Mouse (Mus musculus): ENCODE data around the gene Dnah17. TPM values are rescaled to one million over a fixed set of nuclear protein-coding genes. Genes with fewer than 3 reads are reported as not detected.

Dnah17 gene
- polyA plus RNA-seq, 1 experiment from 2014 or later, result 0.29 TPM

DNA sequence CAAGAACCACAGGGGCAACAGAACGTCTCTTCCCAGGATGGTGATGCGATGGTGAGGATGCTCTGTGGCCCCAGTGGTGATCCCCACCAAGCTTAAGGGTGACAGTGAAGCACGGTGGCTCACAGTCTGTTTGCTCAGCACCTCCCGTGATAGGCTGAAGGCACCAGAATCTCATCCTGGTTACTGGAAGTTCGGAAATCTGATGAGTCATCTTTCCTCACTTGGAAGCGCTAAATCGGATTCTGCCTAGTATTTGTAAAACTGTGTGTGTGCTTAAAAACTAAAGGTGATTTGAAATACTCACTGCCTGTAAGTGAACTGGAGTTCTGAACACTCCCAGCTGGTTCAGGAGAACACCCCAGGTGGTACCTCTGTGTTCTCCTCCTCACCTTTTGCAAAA, 146.7 kb downstream of the Dnah17 start:
- WGBS, result 55% methylated on average over 7 of the region's 7 CpGs
- H3K4me1 ChIP-seq (ENCODE audit: control insufficient read depth, insufficient read depth, low read length), result peaks cover 7% of the 10 kb centered on the region

DNA sequence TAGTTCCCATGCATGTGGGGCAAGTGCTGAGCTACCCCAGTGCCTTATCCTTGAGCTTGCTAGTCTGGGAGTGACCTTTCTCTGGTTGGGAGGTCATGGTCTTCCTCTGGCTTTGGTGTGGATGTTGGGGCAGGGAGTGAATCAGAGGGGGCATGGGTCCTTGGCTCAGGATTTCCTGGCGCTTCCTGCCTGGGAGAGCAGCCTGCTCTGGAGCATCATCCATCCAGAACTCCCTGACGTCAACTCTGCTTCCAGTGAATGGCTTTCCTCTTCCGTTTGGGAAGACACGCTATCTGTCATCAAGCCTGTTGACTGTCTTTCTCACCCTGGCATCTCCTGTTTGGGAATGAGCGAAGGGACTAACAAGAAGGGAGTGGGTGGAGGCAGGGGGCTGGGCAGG, 148.0 kb downstream of the Dnah17 start:
- no peaks in the 10 kb centered on the region for H3K9me3 ChIP-seq (ENCODE audit: control insufficient read depth, low read depth, low read length)
- ATAC-seq (ENCODE audit: insufficient number of reproducible peaks, insufficient read depth, low FRiP score, low read depth), result no peak
- H3K4me2 ChIP-seq (replicated peaks; ENCODE audit: low read depth, low read length), result no peak overlapping the region
- peaks cover 2% of the 10 kb centered on the region for H3K4me1 ChIP-seq (ENCODE audit: control insufficient read depth, insufficient read depth, low read length)
- H3K36me3 ChIP-seq (ENCODE audit: control insufficient read depth, insufficient read depth, low read length), result no peaks in the 10 kb centered on the region
- no peak overlapping the region for H3K4me3 ChIP-seq (ENCODE audit: low read depth, low read length)
- 58% methylated on average over 5 of the region's 5 CpGs for WGBS
- H3K9ac ChIP-seq (replicated peaks; ENCODE audit: low read depth, low read length), result no peak overlapping the region
- no peaks in the 10 kb centered on the region for H3K27me3 ChIP-seq (ENCODE audit: control insufficient read depth, insufficient read depth, low read length)
- no peak overlapping the region for H3K27ac ChIP-seq (ENCODE audit: low read length)

More for the DNA sequence above, 146.7 kb downstream of the Dnah17 start:
- Histone ChIP-seq H3K9ac (replicated peaks; ENCODE audit: low read depth, low read length) (no peak overlapping the region), H3K9me3 (ENCODE audit: control insufficient read depth, low read depth, low read length) (no peaks in the 10 kb centered on the region), H3K4me2 (replicated peaks; ENCODE audit: low read depth, low read length) (no peak overlapping the region), H3K36me3 (ENCODE audit: control insufficient read depth, insufficient read depth, low read length) (no peaks in the 10 kb centered on the region), H3K4me3 (ENCODE audit: low read depth, low read length) (no peak overlapping the region), H3K27me3 (ENCODE audit: control insufficient read depth, insufficient read depth, low read length) (no peaks in the 10 kb centered on the region), H3K27ac (ENCODE audit: low read length) (no peak overlapping the region)
- ATAC-seq (ENCODE audit: insufficient number of reproducible peaks, insufficient read depth, low FRiP score, low read depth), result no peak

DNA sequence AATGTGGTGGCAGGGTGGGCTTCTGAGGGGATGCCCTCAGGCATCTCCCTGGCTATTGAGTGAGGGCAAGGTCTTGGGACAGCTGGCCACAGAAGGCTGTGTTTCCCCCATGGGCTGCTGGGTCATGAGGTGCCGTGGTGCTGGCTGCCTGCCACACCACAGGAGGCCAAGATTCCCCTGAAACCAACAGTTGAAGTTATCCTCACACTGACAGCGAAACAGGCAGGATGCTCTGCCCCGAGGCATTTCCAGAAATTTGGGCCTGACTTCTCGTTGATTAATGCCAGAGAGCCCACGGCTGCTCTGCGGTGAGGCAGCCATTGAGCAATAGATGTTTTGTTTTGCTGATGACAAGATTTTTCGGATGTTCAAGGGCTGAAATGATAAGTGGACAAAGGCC, 151.0 kb downstream of the Dnah17 start:
- no peaks in the 10 kb centered on the region for H3K27me3 ChIP-seq (ENCODE audit: control insufficient read depth, insufficient read depth, low read length)
- no peak overlapping the region for H3K9ac ChIP-seq (replicated peaks; ENCODE audit: low read depth, low read length)
- H3K27ac ChIP-seq (ENCODE audit: low read length), result no peak overlapping the region
- no peaks in the 10 kb centered on the region for H3K9me3 ChIP-seq (ENCODE audit: control insufficient read depth, low read depth, low read length)
- no peak for ATAC-seq (ENCODE audit: insufficient number of reproducible peaks, insufficient read depth, low FRiP score, low read depth)
- no peak overlapping the region for H3K4me2 ChIP-seq (replicated peaks; ENCODE audit: low read depth, low read length)
- H3K4me3 ChIP-seq (ENCODE audit: low read depth, low read length), result no peak overlapping the region
- no peaks in the 10 kb centered on the region for H3K36me3 ChIP-seq (ENCODE audit: control insufficient read depth, insufficient read depth, low read length)
- peaks cover 19% of the 10 kb centered on the region for H3K4me1 ChIP-seq (ENCODE audit: control insufficient read depth, insufficient read depth, low read length)
- 62% methylated on average over 7 of the region's 7 CpGs for WGBS

DNA sequence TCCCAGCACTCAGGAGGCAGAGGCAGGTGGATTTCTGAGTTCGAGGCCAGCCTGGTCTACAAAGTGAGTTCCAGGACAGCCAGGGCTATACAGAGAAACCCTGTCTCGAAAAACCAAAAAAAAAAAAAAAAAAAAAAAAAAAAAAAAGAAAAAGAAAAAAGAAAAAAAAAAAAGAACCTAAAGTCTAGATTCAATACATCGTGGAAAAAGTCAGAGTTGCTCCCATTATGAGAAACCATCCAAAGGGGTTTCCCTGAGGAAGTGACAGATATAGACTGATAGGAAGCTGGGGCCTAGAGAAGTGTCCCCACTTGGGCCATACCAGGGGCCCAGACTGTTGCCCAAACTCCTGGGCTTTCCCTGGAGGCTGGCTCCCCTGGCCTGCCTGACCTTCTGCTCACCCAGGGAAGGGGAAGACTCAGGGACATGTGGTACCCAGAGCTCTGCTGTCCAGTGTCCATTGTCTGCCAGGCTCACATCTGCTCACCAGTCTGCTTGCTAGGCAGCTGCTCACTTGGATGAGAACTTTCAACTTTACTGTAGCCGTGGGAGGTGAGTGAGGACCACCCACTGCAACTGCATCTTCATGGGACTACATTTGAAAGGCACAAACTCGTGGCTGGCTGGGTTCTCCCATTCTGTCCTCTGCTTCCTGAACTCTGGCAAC, 152.6 kb downstream of the Dnah17 start:
- Histone ChIP-seq H3K36me3 (ENCODE audit: control insufficient read depth, insufficient read depth, low read length) (no peaks in the 10 kb centered on the region), H3K27ac (ENCODE audit: low read length) (no peak overlapping the region), H3K4me1 (ENCODE audit: control insufficient read depth, insufficient read depth, low read length) (peaks cover 21% of the 10 kb centered on the region), H3K4me3 (ENCODE audit: low read depth, low read length) (no peak overlapping the region), H3K9me3 (ENCODE audit: control insufficient read depth, low read depth, low read length) (no peaks in the 10 kb centered on the region), H3K27me3 (ENCODE audit: control insufficient read depth, insufficient read depth, low read length) (no peaks in the 10 kb centered on the region), H3K4me2 (replicated peaks; ENCODE audit: low read depth, low read length) (no peak overlapping the region), H3K9ac (replicated peaks; ENCODE audit: low read depth, low read length) (no peak overlapping the region)
- no peak for ATAC-seq (ENCODE audit: insufficient number of reproducible peaks, insufficient read depth, low FRiP score, low read depth)
- WGBS, result 67% methylated on average over 4 of the region's 5 CpGs

DNA sequence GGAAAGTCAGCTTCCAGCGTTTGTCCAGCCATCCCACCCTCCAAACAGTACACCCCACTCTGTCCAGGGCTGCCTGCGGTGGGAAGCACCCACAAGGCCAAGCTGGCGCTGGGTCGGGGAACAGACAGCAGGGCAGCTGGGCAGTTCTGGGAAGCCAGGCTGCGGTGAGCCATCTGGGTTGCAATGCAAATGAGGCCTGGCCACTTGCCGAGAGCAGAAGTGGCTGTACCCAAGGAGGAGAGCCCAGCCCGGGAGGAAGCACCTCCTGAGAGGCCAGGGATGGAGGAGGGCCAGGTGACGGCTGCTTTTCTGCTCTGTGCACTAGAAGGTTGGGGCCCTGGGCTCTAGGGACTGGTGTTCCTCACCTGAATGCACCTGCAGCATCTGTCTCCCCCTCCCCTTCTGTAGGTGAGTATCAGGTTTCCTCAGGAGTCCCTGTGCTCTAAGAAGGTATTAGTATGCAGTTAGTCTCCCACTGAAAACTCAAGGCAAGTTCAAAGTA, 154.3 kb downstream of the Dnah17 start:
- no peak overlapping the region for H3K4me2 ChIP-seq (replicated peaks; ENCODE audit: low read depth, low read length)
- 31% methylated on average over 8 of the region's 8 CpGs for WGBS
- H3K9ac ChIP-seq (replicated peaks; ENCODE audit: low read depth, low read length), result no peak overlapping the region
- H3K27me3 ChIP-seq (ENCODE audit: control insufficient read depth, insufficient read depth, low read length), result no peaks in the 10 kb centered on the region
- H3K36me3 ChIP-seq (ENCODE audit: control insufficient read depth, insufficient read depth, low read length), result no peaks in the 10 kb centered on the region
- H3K9me3 ChIP-seq (ENCODE audit: control insufficient read depth, low read depth, low read length), result no peaks in the 10 kb centered on the region
- no peak for ATAC-seq (ENCODE audit: insufficient number of reproducible peaks, insufficient read depth, low FRiP score, low read depth)
- peak overlapping the region; percentile 28; the same call in 1 of the 2 replicates for H3K27ac ChIP-seq (ENCODE audit: low read length)
- H3K4me1 ChIP-seq (ENCODE audit: control insufficient read depth, insufficient read depth, low read length), result peaks cover 21% of the 10 kb centered on the region
- no peak overlapping the region for H3K4me3 ChIP-seq (ENCODE audit: low read depth, low read length)

DNA sequence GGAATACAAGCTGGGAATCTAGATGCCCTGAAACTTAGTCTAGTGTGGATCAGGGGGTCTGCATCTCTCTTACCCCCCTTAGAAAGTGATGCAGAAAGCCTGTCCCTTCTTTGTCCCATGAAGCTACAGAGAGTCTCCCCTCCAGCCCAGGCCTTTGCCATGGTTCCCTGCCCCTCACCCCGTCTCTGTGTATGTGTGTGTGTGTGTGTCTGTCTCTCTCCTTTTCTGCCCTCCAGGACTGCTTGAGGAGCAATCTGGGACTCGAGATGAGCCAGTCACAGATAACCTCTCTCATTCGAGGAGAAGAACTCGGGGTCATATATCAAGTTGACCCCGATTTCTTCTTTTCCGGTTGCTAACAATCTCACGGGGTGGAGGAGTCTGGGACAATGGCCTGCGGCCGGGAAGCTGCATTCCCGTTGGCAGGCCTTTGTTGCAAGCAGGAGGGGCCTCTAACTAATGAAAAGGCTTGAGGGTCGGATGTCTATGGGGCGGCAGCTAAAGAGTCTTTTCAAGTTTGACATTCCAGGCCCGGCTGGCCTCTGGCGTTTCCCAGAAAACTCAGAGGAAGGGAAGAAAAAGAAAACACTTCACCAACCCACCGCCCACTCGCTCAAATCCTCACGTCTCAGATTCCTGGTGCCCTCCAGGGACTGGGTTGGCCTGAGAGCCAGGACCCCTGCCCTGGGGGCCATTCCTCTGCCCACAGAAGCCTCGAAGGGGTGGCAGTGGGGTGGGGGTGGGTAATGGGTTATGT, 155.0 kb downstream of the Dnah17 start:
- Histone ChIP-seq H3K36me3 (ENCODE audit: control insufficient read depth, insufficient read depth, low read length) (no peaks in the 10 kb centered on the region), H3K9ac (replicated peaks; ENCODE audit: low read depth, low read length) (no peak overlapping the region), H3K4me3 (ENCODE audit: low read depth, low read length) (no peak overlapping the region), H3K4me2 (replicated peaks; ENCODE audit: low read depth, low read length) (no peak overlapping the region), H3K27ac (ENCODE audit: low read length) (peak overlapping the region; percentile 33; the same call in 1 of the 2 replicates), H3K27me3 (ENCODE audit: control insufficient read depth, insufficient read depth, low read length) (no peaks in the 10 kb centered on the region), H3K4me1 (ENCODE audit: control insufficient read depth, insufficient read depth, low read length) (peaks cover 21% of the 10 kb centered on the region), H3K9me3 (ENCODE audit: control insufficient read depth, low read depth, low read length) (no peaks in the 10 kb centered on the region)
- 23% methylated on average over 18 of the region's 18 CpGs for WGBS
- ATAC-seq (ENCODE audit: insufficient number of reproducible peaks, insufficient read depth, low FRiP score, low read depth), result no peak

DNA sequence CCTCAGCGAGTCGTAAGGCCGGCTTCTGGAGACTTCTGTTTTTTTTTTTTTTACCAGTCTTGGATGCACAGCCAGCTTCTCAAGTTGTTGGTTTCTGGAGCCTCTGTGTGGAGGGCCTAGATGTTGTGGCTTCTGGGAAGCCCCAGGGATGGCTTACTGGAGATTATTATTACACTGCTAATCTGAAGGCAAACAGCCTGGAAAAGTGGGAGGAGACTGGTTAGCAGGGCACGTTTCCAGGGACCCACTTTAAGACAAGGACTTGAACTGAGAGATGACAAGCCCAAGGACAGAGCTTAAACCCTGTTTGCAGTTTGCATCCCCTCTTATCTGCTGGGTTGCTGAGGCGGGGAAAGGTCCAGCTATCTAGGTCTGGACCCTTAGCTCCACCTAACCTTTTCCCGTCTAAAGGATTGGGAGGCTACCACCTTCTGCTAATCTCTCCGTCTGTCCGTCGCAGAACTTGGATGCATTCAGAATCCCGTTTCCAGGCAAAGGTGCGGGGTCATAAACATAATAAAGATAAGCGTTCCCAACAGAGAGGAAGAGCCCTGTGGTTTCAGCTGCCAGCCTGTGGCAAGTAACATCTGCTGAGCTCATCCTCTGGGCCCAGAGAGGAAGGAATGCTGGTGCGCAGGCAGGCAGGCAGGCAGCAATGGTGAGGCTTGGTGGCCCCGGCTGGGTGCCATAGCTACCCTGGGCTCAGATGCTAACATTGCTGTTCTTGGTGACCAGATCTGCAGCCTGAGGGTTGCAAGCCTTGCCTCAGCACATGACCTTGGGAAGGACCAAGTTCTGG, 155.9 kb downstream of the Dnah17 start:
- H3K4me1 ChIP-seq (ENCODE audit: control insufficient read depth, insufficient read depth, low read length), result peaks cover 21% of the 10 kb centered on the region
- no peak overlapping the region; the same call in 1 of the 2 replicates for H3K27ac ChIP-seq (ENCODE audit: low read length)
- no peaks in the 10 kb centered on the region for H3K36me3 ChIP-seq (ENCODE audit: control insufficient read depth, insufficient read depth, low read length)
- H3K4me2 ChIP-seq (replicated peaks; ENCODE audit: low read depth, low read length), result no peak overlapping the region
- no peak overlapping the region for H3K9ac ChIP-seq (replicated peaks; ENCODE audit: low read depth, low read length)
- no peak for ATAC-seq (ENCODE audit: insufficient number of reproducible peaks, insufficient read depth, low FRiP score, low read depth)
- H3K27me3 ChIP-seq (ENCODE audit: control insufficient read depth, insufficient read depth, low read length), result no peaks in the 10 kb centered on the region
- no peaks in the 10 kb centered on the region for H3K9me3 ChIP-seq (ENCODE audit: control insufficient read depth, low read depth, low read length)
- WGBS, result 38% methylated on average over 14 of the region's 14 CpGs
- no peak overlapping the region for H3K4me3 ChIP-seq (ENCODE audit: low read depth, low read length)

DNA sequence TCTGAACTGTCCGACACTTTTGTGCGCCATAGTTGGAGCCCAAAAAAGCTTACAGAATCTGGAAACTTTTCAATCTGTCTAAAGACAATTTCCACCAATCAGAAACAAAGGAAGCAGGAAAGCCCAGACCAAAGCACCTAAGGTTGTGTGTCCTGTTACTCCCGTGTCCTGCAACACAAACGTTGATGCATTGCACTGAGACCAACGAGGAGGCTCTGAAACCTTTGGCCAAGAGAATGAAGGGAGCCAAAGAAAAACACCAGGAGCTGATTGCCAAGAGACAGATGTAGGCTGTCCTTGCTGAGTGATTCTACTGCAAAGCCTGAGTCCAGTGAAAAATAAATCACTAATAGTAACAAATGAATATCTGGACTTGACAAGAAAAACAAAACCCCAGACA, 156.9 kb downstream of the Dnah17 start:
- no peaks in the 10 kb centered on the region for H3K9me3 ChIP-seq (ENCODE audit: control insufficient read depth, low read depth, low read length)
- no peak overlapping the region for H3K9ac ChIP-seq (replicated peaks; ENCODE audit: low read depth, low read length)
- WGBS, result 39% methylated on average over 5 of the region's 5 CpGs
- ATAC-seq (ENCODE audit: insufficient number of reproducible peaks, insufficient read depth, low FRiP score, low read depth), result no peak
- no peaks in the 10 kb centered on the region for H3K36me3 ChIP-seq (ENCODE audit: control insufficient read depth, insufficient read depth, low read length)
- no peak overlapping the region for H3K4me2 ChIP-seq (replicated peaks; ENCODE audit: low read depth, low read length)
- H3K4me3 ChIP-seq (ENCODE audit: low read depth, low read length), result no peak overlapping the region
- H3K27me3 ChIP-seq (ENCODE audit: control insufficient read depth, insufficient read depth, low read length), result no peaks in the 10 kb centered on the region
- H3K27ac ChIP-seq (ENCODE audit: low read length), result no peak overlapping the region
- peaks cover 21% of the 10 kb centered on the region for H3K4me1 ChIP-seq (ENCODE audit: control insufficient read depth, insufficient read depth, low read length)
